Mouse (Mus musculus) cortical plate, adult 2 months (tissue): ENCODE measurements around the gene AB124611. TPM values are rescaled to one million over a fixed set of nuclear protein-coding genes. Genes with fewer than 3 reads are reported as not detected.
"Not testable (repeated sequence)": the region's sequence is repeated elsewhere in the genome, so short reads cannot be mapped to it uniquely, and the experiment has no call there.

Experiments used
- H3K27ac ChIP-seq: fragments of 200-500 bp; 2 replicates; pipeline ENCODE4 v1.5.1; 2012; ENCODE audit warnings: low read length, control low read depth, inconsistent platforms; ENCODE audit not compliant: insufficient read depth
- H3K4me1 ChIP-seq: fragments of 200-500 bp; 2 replicates; pipeline ENCODE4 v1.6.1; 2011; ENCODE audit warnings: low read length; ENCODE audit not compliant: control insufficient read depth, insufficient read depth
- H3K4me3 ChIP-seq: fragments of 200-500 bp; 2 replicates; pipeline ENCODE4 v1.5.1; 2011; ENCODE audit warnings: mild to moderate bottlenecking, low read length, control low read depth; ENCODE audit not compliant: insufficient read depth
- CTCF ChIP-seq: fragments of 200-500 bp; IDR thresholded peaks from 2 replicates; pipeline ENCODE4 v1.5.1; 2011; ENCODE audit warnings: mild to moderate bottlenecking, control low read depth, low read length; ENCODE audit not compliant: insufficient read depth; ENCODE audit errors: extremely low read depth
- POLR2A ChIP-seq: fragments of 200-500 bp; IDR thresholded peaks from 2 replicates; pipeline ENCODE4 v1.6.1; 2011; ENCODE audit warnings: mild to moderate bottlenecking, low read length, control low read depth; ENCODE audit not compliant: insufficient read depth; ENCODE audit errors: extremely low read depth
- polyA plus RNA-seq: library from polyadenylated mRNA; depleted of rRNA; stranded (reverse); fragments of >200 nt; gene quantifications from 2 replicates; pipeline ENCODE4 v1.2.3, GENCODE M21; 2012

The AB124611 gene
- polyA plus RNA-seq, 1 experiment, result 0.86 TPM

- no peak overlapping the region for H3K4me3 ChIP-seq
- TF ChIP-seq CTCF (no peak), POLR2A (no peak)
- H3K4me1 ChIP-seq, result no peaks in the 10 kb centered on the region
- no peak overlapping the region for H3K27ac ChIP-seq
Measured at GRCm38 (mm10) chr9:21517947-21518495, 8.0 kb upstream of the AB124611 start.

- H3K4me3 ChIP-seq, H3K4me1 ChIP-seq, H3K27ac ChIP-seq: not testable (repeated sequence)
Measured at GRCm38 (mm10) chr9:21518690-21519089, 7.3 kb upstream of the AB124611 start.

- no peak for TF ChIP-seq CTCF
- TF ChIP-seq POLR2A, result no peak
- no peaks in the 10 kb centered on the region for H3K4me1 ChIP-seq
- H3K4me3 ChIP-seq, result no peak overlapping the region
- H3K27ac ChIP-seq, result no peak overlapping the region
Measured at GRCm38 (mm10) chr9:21525142-21525936, 637 bp upstream of the AB124611 start.

GRCm38 (mm10) chr9:21526634-21526944, 613 bp downstream of the AB124611 start:
- no peak overlapping the region for H3K27ac ChIP-seq
- H3K4me1 ChIP-seq, result no peaks in the 10 kb centered on the region
- TF ChIP-seq CTCF, result no peak
- TF ChIP-seq POLR2A, result no peak
- no peak overlapping the region for H3K4me3 ChIP-seq

- no peak overlapping the region for H3K27ac ChIP-seq
- H3K4me3 ChIP-seq, result no peak overlapping the region
- no peaks in the 10 kb centered on the region for H3K4me1 ChIP-seq
- TF ChIP-seq CTCF (no peak), POLR2A (no peak)
Measured at GRCm38 (mm10) chr9:21527100-21527801, 1.3 kb downstream of the AB124611 start.

- TF ChIP-seq POLR2A (no peak), CTCF (no peak)
- H3K27ac ChIP-seq, result no peak overlapping the region
- no peak overlapping the region for H3K4me3 ChIP-seq
- no peaks in the 10 kb centered on the region for H3K4me1 ChIP-seq
Measured at GRCm38 (mm10) chr9:21527917-21528324, 1.9 kb downstream of the AB124611 start.

GRCm38 (mm10) chr9:21536501-21536900, 10.5 kb downstream of the AB124611 start:
- no peak for TF ChIP-seq CTCF
- no peak for TF ChIP-seq POLR2A
- Histone ChIP-seq H3K27ac (no peak overlapping the region), H3K4me3 (no peak overlapping the region), H3K4me1 (no peaks in the 10 kb centered on the region)

- TF ChIP-seq POLR2A (no peak), CTCF (no peak)
- Histone ChIP-seq H3K4me1 (no peaks in the 10 kb centered on the region), H3K4me3 (no peak overlapping the region), H3K27ac (no peak overlapping the region)
Measured at GRCm38 (mm10) chr9:21537009-21537408, 11.0 kb downstream of the AB124611 start.

GRCm38 (mm10) chr9:21539981-21540753, 14.2 kb downstream of the AB124611 start:
- no peaks in the 10 kb centered on the region for H3K4me1 ChIP-seq
- no peak for TF ChIP-seq CTCF
- TF ChIP-seq POLR2A, result no peak
- no peak overlapping the region for H3K4me3 ChIP-seq
- H3K27ac ChIP-seq, result no peak overlapping the region

- not testable (repeated sequence) for H3K4me3 ChIP-seq, H3K27ac ChIP-seq, H3K4me1 ChIP-seq
Measured at GRCm38 (mm10) chr9:21542001-21542400, 16.0 kb downstream of the AB124611 start.
